Mouse (Mus musculus): ENCODE results near the gene Krtap19-3.

Krtap19-3 gene

DNA sequence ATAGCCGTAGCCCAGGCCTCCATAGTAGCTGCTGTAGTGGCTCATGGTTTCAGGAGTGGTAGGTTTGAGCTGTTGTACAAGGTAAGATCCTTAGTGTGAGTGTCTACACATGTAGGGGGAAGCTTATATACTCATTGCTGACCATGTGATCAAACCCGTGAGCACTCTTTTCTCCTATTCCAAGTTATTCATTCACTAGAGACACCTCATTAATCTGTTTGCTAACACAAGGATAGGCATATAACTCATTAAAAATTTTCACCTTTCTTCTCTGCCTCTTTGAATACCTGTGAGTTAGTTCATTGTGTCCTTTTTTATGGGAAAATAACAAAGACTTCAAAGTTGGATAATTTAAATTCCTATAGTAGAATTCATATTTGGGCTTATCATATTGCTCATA lies at the start of gene Krtap19-3:
Krtap19-3 (minus strand) TSS at position 101 of the 400 bp plus-strand sequence.
- DNase-seq (ENCODE audit: low spot score) = no peak

DNA sequence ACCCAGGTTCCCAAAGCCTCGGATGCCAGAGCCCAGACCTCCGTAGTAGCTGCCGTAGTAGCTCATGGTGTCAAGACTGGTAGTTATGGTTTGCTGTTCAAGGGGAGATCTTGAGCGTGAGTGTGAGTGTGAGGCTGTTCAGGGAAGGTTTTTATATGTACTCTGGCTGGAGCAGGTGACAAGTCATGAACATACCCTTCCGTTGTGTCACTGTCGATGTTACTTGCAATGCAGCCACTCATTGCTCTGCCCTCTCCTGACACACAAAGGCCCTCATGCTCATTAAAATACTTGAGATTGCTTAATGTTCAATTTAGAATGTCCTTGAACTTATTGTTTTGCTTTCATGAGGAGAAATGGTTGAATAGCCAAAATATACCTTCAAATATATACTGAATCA lies 18.5 kb upstream of the Krtap19-3 start, which contains the start of gene Krtap19-5:
Krtap19-5 (minus strand) TSS at position 101 of the 400 bp plus-strand sequence.
- DNase-seq (ENCODE audit: low spot score) = no peak

DNA sequence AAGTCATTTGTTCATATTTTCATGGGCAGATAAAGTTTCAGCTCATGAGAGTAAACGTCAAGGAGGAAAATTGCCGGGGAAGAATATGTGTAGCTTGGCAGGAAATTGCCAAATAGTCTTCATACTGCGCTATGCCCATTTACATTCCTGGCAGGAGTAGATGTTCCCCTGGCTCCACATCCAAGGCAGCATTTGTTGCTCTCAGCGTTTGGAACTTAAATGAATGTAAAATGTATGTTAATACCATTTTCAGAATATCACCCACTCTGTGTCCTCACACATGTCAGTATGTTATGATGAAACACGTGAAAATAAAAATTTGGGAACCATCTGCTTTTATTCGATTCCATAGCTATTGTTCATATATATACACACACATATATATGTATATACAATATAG lies 9.0 kb upstream of the Krtap19-3 start:
- no peak for DNase-seq (ENCODE audit: low spot score)

DNA sequence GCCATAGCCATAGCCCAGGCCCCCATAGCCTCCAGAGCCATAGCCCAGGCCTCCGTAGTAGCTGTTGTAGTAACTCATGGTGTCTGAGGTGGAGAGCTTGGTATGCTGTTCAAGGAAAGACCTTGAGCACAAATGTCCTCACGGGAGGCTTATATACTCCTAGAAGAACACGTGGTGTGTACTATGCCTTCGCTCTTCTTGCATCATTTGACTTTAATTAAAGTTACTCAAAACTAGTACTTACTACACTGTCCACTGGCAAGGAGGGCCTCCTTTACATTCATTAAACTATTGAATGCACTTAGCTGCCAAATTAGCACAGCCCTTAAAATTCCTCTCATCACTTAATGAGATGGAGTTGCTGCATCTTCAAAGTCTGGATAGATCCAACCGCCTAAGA lies 7.2 kb upstream of the Krtap19-3 start, which contains the start of gene Krtap19-4:
Krtap19-4 (minus strand) TSS at position 101 of the 400 bp plus-strand sequence.
- DNase-seq (ENCODE audit: low spot score) = no peak

DNA sequence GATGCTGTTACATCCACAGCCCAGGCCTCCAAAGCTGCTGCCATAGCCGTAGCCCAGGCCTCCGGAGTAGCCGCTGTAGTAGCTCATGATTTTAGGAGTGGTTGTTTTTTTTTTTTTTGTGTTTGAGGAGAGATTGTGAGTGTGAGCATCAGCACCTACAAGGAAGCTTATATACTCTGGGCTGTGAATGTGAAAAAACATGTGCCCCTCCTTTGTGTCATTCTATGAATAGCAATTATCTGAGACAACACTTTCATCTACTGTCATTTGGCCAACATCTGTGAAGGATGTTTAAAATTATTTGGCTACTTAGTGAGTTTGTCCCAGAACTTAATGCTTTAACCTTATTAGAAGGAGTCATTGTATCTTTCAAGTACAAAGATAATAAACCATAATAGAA lies 3.7 kb downstream of the Krtap19-3 start, which contains the start of gene Krtap19-2:
Krtap19-2 (minus strand) TSS at position 101 of the 400 bp plus-strand sequence.
- DNase-seq (ENCODE audit: low spot score) = no peak

DNA sequence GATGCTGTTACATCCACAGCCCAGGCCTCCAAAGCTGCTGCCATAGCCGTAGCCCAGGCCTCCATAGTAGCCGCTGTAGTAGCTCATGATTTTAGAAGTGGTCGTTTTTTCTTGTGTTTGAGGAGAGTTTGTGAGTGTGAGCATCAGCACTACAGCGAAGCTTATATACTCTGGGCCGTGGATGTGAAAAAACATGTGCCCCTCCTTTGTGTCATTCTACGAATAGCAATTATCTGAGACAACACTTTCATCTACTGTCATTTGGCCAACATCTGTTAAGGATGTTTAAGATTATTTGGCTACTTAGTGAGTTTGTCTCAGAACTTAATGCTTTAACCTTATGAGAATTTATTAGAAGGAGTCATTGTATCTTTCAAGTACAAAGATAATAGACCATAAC lies 8.5 kb downstream of the Krtap19-3 start, which contains the start of gene Krtap19-1:
Krtap19-1 (minus strand) TSS at position 101 of the 400 bp plus-strand sequence.
- DNase-seq (ENCODE audit: low spot score) = no peak

DNA sequence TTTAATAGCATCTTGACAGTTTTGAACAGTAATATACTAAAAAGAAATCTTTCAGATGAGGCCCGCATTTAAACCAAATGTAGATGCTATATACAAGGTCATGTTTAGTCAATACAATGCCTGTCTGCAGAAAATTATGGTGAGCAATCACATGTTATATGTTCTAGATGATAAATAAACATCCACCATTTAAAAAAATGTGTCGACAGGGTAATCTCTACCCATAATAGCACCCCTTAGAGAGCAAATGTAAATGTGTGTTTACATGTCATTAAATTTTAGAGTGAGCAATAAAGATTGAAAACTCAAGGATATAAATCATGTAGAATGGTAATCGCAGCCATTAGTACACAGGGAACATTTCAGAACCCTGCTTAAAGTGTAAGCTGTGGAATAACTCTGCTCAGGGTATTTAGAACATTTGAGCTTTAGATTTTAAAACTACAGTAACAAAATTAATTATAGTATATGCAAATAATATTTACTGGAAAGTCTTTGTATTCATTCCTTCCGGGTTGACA lies 12.9 kb downstream of the Krtap19-3 start:
- no peak for DNase-seq (ENCODE audit: low spot score)

DNA sequence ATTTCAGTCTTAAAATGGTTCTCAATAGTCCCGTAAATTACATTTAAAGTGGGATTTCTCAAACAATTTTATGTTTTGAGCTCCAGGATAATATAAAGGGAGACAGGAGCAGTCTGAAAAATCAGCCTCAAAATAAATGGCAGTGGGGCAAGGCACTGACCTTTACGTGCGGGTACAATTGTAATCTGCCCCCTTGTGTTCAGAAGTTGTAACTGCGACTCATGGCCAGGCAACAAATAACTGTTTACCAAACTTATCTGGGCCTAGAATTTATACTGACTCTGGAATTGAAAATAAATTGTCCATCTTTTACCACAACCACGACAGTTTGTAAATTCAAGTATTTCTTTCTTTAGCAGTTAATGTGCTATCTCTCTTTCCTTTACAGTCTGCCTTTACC lies 26.4 kb downstream of the Krtap19-3 start:
- DNase-seq (ENCODE audit: low spot score) = no peak

DNA sequence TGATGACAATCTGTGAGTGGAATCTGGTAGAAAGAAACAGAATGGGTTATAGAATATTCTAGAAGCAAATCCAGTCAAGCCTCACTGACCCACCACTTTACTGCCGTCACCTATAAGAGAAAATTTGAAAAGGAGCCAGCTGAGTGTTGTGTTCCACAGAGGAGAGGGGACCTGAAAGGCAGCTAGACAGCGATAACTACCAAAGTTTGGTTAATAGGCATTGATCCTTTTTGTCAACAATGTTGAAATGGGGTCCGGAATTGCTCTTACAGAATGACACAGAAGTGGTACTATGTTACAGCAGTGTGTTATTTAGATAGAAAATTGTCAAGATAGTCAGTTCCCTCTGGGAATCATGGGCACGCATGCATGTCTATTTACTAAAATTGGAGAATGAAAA lies 29.3 kb downstream of the Krtap19-3 start:
- no peak for DNase-seq (ENCODE audit: low spot score)

DNA sequence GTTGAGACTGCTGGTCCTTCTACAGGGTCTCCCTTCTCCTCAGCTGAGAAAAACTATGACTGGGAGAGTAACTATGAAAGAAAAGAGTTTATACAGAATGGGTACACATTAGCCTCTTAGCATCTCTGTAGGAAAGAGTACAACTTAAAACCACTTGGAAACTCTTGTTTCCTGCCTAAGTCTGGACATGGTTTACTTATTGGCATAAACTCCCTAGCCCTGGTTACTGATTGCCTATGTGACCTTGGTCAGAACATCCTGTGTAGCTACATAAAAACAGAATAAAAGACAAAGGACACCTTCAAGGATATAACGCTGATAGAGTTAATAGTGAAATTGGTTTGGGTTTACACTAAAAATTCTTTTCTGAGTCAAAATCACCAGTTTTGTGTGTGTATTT lies 30.5 kb downstream of the Krtap19-3 start:
- DNase-seq (ENCODE audit: low spot score) = no peak

Data from layer of hippocampus, adult 9-10 months (tissue).